Mouse (Mus musculus): ENCODE measurements around the gene Prkaa1. TPM values are rescaled to one million over a fixed set of nuclear protein-coding genes. Genes with fewer than 3 reads are reported as not detected.
"Not testable (repeated sequence)": the region's sequence is repeated elsewhere in the genome, so short reads cannot be mapped to it uniquely, and the experiment has no call there.

Gene Prkaa1
- polyA plus RNA-seq, 1 experiment from 2014 or later, result 12.9 TPM

DNA sequence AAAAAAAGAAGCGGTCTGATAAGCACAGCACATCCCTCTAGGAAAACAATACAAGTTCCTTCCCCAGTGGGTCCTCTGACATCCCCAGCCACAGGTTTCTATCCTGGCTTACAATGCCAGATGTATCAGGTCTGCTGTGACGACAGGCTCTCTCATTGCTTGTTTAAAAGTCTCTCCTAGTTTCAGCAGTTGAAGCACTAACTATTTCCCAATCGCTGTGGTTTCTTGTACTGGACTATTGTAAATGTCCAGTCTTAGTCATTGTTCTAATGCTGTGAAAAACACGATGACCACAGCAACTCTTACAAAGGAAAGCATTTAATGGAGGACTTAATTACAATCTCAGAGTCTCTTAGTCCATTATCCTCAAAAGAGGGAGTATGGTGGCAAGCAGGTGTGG is 17.2 kb upstream of the Prkaa1 start:
- Histone ChIP-seq H3K27ac (ENCODE audit: low read length) (no peak overlapping the region), H3K27me3 (ENCODE audit: control insufficient read depth, insufficient read depth, low read depth, low read length) (no peaks in the 10 kb centered on the region)
- 73% methylated on average over 4 of the region's 4 CpGs for WGBS

DNA sequence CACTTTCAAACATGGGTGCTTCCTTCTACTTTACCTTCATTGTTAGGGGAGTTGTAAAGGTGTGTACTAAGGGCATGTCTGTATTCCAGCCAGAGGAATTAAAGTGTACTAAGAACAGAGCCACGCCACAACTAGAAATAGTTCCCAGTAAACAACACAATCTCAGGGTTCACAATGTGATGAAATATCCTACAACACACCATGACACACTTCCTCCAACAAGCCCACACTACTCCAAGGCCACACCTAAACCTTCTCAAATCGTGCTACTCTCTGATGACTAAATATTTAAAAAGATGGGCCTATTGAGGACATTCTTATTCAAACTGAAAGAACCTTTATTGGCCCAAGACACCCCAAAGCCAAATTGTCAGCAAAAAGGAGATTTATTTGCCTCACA is 16.2 kb upstream of the Prkaa1 start:
- Histone ChIP-seq H3K27ac (ENCODE audit: low read length) (no peak overlapping the region), H3K9ac (ENCODE audit: low read depth, low read length) (no peak overlapping the region), H3K36me3 (ENCODE audit: control insufficient read depth, insufficient read depth, low read length) (0 out of 2 replicates have a peak, but pooled peaks cover 3% of the 10 kb centered on the region), H3K4me3 (ENCODE audit: low read depth, low read length) (no peak overlapping the region), H3K27me3 (ENCODE audit: control insufficient read depth, insufficient read depth, low read depth, low read length) (no peaks in the 10 kb centered on the region), H3K4me2 (ENCODE audit: low read length) (no peak overlapping the region), H3K4me1 (ENCODE audit: control insufficient read depth, insufficient read depth, low read length) (no peaks in the 10 kb centered on the region), H3K9me3 (replicated peaks; ENCODE audit: control insufficient read depth, low read length, poor library complexity, severe bottlenecking) (no peaks in the 10 kb centered on the region)
- ATAC-seq, result no peak
- WGBS, result 91% methylated on average over 2 of the region's 2 CpGs

More for the DNA sequence above, 17.2 kb upstream of the Prkaa1 start:
- ATAC-seq, result no peak
- H3K36me3 ChIP-seq (ENCODE audit: control insufficient read depth, insufficient read depth, low read length), result peaks cover 6% of the 10 kb centered on the region; the same call in 1 of the 2 replicates
- H3K9me3 ChIP-seq (replicated peaks; ENCODE audit: control insufficient read depth, low read length, poor library complexity, severe bottlenecking), result no peaks in the 10 kb centered on the region
- H3K9ac ChIP-seq (ENCODE audit: low read depth, low read length), result no peak overlapping the region
- H3K4me3 ChIP-seq (ENCODE audit: low read depth, low read length), result no peak overlapping the region
- H3K4me1 ChIP-seq (ENCODE audit: control insufficient read depth, insufficient read depth, low read length), result no peaks in the 10 kb centered on the region
- no peak overlapping the region for H3K4me2 ChIP-seq (ENCODE audit: low read length)

DNA sequence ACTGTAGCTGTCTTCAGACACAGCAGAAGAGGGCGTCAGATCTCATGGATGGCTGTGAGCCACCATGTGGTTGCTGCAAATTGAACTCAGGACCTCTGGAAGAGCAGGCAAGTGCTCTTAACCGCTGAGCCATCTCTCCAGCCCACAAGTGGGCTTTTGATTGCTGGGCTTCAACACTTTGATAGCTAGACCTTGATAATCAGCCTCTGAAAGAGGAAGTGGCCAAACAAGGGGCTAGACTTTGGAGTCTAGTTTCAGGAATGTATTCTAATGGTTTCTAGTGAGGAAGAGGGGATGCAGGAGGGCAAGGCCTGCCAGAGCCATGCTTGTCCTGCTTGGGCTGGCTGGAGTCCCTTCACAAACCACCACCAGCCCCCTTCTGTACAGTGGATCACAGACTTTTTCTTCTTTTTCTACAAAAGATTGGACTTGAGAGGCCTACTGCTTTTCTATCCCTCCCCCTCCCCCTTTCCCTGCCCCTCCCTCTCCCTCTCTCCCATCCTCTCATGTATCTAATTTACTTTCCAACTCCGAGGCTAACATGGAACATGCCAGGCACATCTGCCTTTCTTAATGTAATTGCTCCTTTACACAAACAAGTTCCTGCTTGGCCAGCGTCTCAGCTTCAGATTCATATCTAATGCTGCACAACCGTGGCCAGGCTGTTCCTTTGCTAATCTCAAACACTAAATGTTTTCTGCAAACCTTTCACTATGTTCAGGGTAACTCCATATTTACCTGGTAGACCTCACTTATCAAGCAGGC is 15.3 kb upstream of the Prkaa1 start:
- Histone ChIP-seq H3K9me3 (replicated peaks; ENCODE audit: control insufficient read depth, low read length, poor library complexity, severe bottlenecking) (no peaks in the 10 kb centered on the region), H3K9ac (ENCODE audit: low read depth, low read length) (no peak overlapping the region), H3K27me3 (ENCODE audit: control insufficient read depth, insufficient read depth, low read depth, low read length) (no peaks in the 10 kb centered on the region), H3K4me3 (ENCODE audit: low read depth, low read length) (no peak overlapping the region), H3K36me3 (ENCODE audit: control insufficient read depth, insufficient read depth, low read length) (0 out of 2 replicates have a peak, but pooled peaks cover 3% of the 10 kb centered on the region), H3K4me1 (ENCODE audit: control insufficient read depth, insufficient read depth, low read length) (no peaks in the 10 kb centered on the region), H3K27ac (ENCODE audit: low read length) (no peak overlapping the region), H3K4me2 (ENCODE audit: low read length) (no peak overlapping the region)
- no peak for ATAC-seq
- WGBS, result 83% methylated on average over 5 of the region's 5 CpGs

GRCm38 (mm10) chr15:5129111-5129805 is 14.4 kb upstream of the Prkaa1 start:
- Histone ChIP-seq H3K4me2 (ENCODE audit: low read length) (no peak overlapping the region), H3K27me3 (ENCODE audit: control insufficient read depth, insufficient read depth, low read depth, low read length) (no peaks in the 10 kb centered on the region), H3K9ac (ENCODE audit: low read depth, low read length) (no peak overlapping the region), H3K27ac (ENCODE audit: low read length) (no peak overlapping the region), H3K4me1 (ENCODE audit: control insufficient read depth, insufficient read depth, low read length) (no peaks in the 10 kb centered on the region), H3K9me3 (replicated peaks; ENCODE audit: control insufficient read depth, low read length, poor library complexity, severe bottlenecking) (no peaks in the 10 kb centered on the region), H3K4me3 (ENCODE audit: low read depth, low read length) (no peak overlapping the region), H3K36me3 (ENCODE audit: control insufficient read depth, insufficient read depth, low read length) (0 out of 2 replicates have a peak, but pooled peaks cover 3% of the 10 kb centered on the region)
- no peak for ATAC-seq
- WGBS, result 94% methylated on average over 12 of the region's 12 CpGs

GRCm38 (mm10) chr15:5130887-5131668 is 12.6 kb upstream of the Prkaa1 start:
- not testable (repeated sequence) for H3K4me1 ChIP-seq (ENCODE audit: control insufficient read depth, insufficient read depth, low read length); H3K36me3 ChIP-seq (ENCODE audit: control insufficient read depth, insufficient read depth, low read length); H3K9me3 ChIP-seq (replicated peaks; ENCODE audit: control insufficient read depth, low read length, poor library complexity, severe bottlenecking); H3K4me3 ChIP-seq (ENCODE audit: low read depth, low read length); H3K27ac ChIP-seq (ENCODE audit: low read length); H3K9ac ChIP-seq (ENCODE audit: low read depth, low read length); H3K4me2 ChIP-seq (ENCODE audit: low read length); ATAC-seq; H3K27me3 ChIP-seq (ENCODE audit: control insufficient read depth, insufficient read depth, low read depth, low read length)
- 95% methylated on average over 14 of the region's 14 CpGs for WGBS

GRCm38 (mm10) chr15:5133301-5133700 is 10.4 kb upstream of the Prkaa1 start:
- Histone ChIP-seq H3K4me2 (ENCODE audit: low read length) (no peak overlapping the region), H3K27me3 (ENCODE audit: control insufficient read depth, insufficient read depth, low read depth, low read length) (no peaks in the 10 kb centered on the region), H3K9me3 (replicated peaks; ENCODE audit: control insufficient read depth, low read length, poor library complexity, severe bottlenecking) (no peaks in the 10 kb centered on the region), H3K4me1 (ENCODE audit: control insufficient read depth, insufficient read depth, low read length) (no peaks in the 10 kb centered on the region), H3K9ac (ENCODE audit: low read depth, low read length) (no peak overlapping the region), H3K36me3 (ENCODE audit: control insufficient read depth, insufficient read depth, low read length) (no peaks in the 10 kb centered on the region), H3K27ac (ENCODE audit: low read length) (no peak overlapping the region), H3K4me3 (ENCODE audit: low read depth, low read length) (no peak overlapping the region)
- ATAC-seq, result no peak
- 67% methylated on average over 3 of the region's 3 CpGs for WGBS

DNA sequence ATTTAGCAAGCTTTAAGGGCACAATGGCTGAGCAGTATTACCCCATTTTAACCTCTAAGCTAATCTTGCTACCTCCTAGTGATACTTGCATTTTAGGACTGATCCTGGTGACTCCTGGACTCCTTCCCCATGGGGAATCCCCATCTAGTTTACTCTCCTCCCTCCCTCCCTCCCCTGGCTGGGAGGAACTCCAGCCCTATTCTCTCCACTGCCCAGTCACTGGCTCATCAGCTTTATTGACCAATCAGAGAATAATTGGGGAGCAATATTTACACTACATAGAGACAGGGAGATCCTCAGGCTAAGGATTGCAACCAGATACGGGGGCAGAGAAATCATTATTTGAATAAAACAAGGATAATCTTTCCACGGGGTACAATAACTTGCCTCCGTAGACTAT is 9.5 kb upstream of the Prkaa1 start:
- H3K27ac ChIP-seq (ENCODE audit: low read length), result no peak overlapping the region
- no peak overlapping the region for H3K4me3 ChIP-seq (ENCODE audit: low read depth, low read length)
- H3K9ac ChIP-seq (ENCODE audit: low read depth, low read length), result no peak overlapping the region
- H3K27me3 ChIP-seq (ENCODE audit: control insufficient read depth, insufficient read depth, low read depth, low read length), result no peaks in the 10 kb centered on the region
- H3K4me2 ChIP-seq (ENCODE audit: low read length), result no peak overlapping the region
- ATAC-seq, result no peak
- no peaks in the 10 kb centered on the region for H3K36me3 ChIP-seq (ENCODE audit: control insufficient read depth, insufficient read depth, low read length)
- H3K9me3 ChIP-seq (replicated peaks; ENCODE audit: control insufficient read depth, low read length, poor library complexity, severe bottlenecking), result no peaks in the 10 kb centered on the region
- no peaks in the 10 kb centered on the region for H3K4me1 ChIP-seq (ENCODE audit: control insufficient read depth, insufficient read depth, low read length)
- WGBS, result 57% methylated on average over 3 of the region's 3 CpGs

GRCm38 (mm10) chr15:5134945-5135483 is 8.6 kb upstream of the Prkaa1 start:
- no peak overlapping the region for H3K4me2 ChIP-seq (ENCODE audit: low read length)
- 87% methylated on average over 8 of the region's 8 CpGs for WGBS
- no peaks in the 10 kb centered on the region for H3K4me1 ChIP-seq (ENCODE audit: control insufficient read depth, insufficient read depth, low read length)
- no peak overlapping the region for H3K27ac ChIP-seq (ENCODE audit: low read length)
- ATAC-seq, result no peak
- no peaks in the 10 kb centered on the region for H3K36me3 ChIP-seq (ENCODE audit: control insufficient read depth, insufficient read depth, low read length)
- no peaks in the 10 kb centered on the region for H3K9me3 ChIP-seq (replicated peaks; ENCODE audit: control insufficient read depth, low read length, poor library complexity, severe bottlenecking)
- H3K27me3 ChIP-seq (ENCODE audit: control insufficient read depth, insufficient read depth, low read depth, low read length), result no peaks in the 10 kb centered on the region
- no peak overlapping the region for H3K4me3 ChIP-seq (ENCODE audit: low read depth, low read length)
- H3K9ac ChIP-seq (ENCODE audit: low read depth, low read length), result no peak overlapping the region

Data from midbrain, embryonic 16.5 days (tissue).